Mouse (Mus musculus): ENCODE data around the gene Gabarap.
"Not testable (repeated sequence)": the region's sequence is repeated elsewhere in the genome, so short reads cannot be mapped to it uniquely, and the experiment has no call there.

GRCm38 (mm10) chr11:70016177-70016576 lies 25.2 kb downstream of the Gabarap start:
- not testable (repeated sequence) for TF ChIP-seq HCFC1 (IDR thresholded peaks at IDR 0.05; ENCODE audit: low read depth, low read length); MEF2A (IDR thresholded peaks at IDR 0.05; ENCODE audit: borderline replicate concordance, low read depth, low read length); CHD2 (IDR thresholded peaks at IDR 0.05; ENCODE audit: low read length); CTCF (conservative IDR thresholded peaks at IDR 0.05 in 1 of 2, IDR thresholded peaks at IDR 0.05 in 1 of 2; ENCODE audit: low read depth in 2 of 2, low read length in 2 of 2); ZC3H11A (IDR thresholded peaks at IDR 0.05; ENCODE audit: low read depth, low read length); USF1 (IDR thresholded peaks at IDR 0.05; ENCODE audit: low read depth, low read length); EP300 (IDR thresholded peaks at IDR 0.05; ENCODE audit: low read length); ZMIZ1 (IDR thresholded peaks at IDR 0.05; ENCODE audit: low read depth, low read length); CHD1 (IDR thresholded peaks at IDR 0.05; ENCODE audit: low read depth, low read length); GABPA (IDR thresholded peaks at IDR 0.05; ENCODE audit: insufficient replicate concordance, low read depth, low read length); E2F4 (IDR thresholded peaks at IDR 0.05; ENCODE audit: insufficient replicate concordance, low read depth, low read length); ELF1 (IDR thresholded peaks at IDR 0.05; ENCODE audit: low read depth, low read length); POLR2A (IDR thresholded peaks at IDR 0.05; ENCODE audit: low read depth, low read length)
